Mouse (Mus musculus) liver, embryonic 13.5 days (tissue): ENCODE data around the gene Ptpn14. TPM values are rescaled to one million over a fixed set of nuclear protein-coding genes. Genes with fewer than 3 reads are reported as not detected.
A peak's percentile ranks its signal among the peaks of the same experiment; 100 is the strongest.

ENCODE experiments used
- ATAC-seq: fragments of 200-750 bp; cut with Nextera tagmentation; 2 replicates; pipeline ENCODE4 v1.8.0; 2017; ENCODE audit warnings: low read depth, mild to moderate bottlenecking, moderate number of reproducible peaks, moderate library complexity
- DNase-seq: peaks from one replicate; pipeline ENCODE4 v3.0.0; 2022
- H3K27ac ChIP-seq: fragments of 300-500 bp; sonication (generic); 2 replicates; pipeline ENCODE4 v1.5.1; 2015; ENCODE audit warnings: moderate library complexity, mild to moderate bottlenecking, inconsistent platforms
- H3K27me3 ChIP-seq: fragments of 300-500 bp; sonication (generic); 2 replicates; pipeline ENCODE4 v1.6.1; 2015; ENCODE audit warnings: mild to moderate bottlenecking, inconsistent platforms
- H3K36me3 ChIP-seq: fragments of 300-500 bp; sonication (generic); 2 replicates; pipeline ENCODE4 v1.6.1; 2015; ENCODE audit warnings: mild to moderate bottlenecking, inconsistent platforms
- H3K4me1 ChIP-seq: fragments of 300-500 bp; sonication (generic); replicated peaks from 2 replicates; pipeline ENCODE4 v1.6.1; 2015; ENCODE audit warnings: inconsistent platforms
- H3K4me2 ChIP-seq: fragments of 300-500 bp; sonication (generic); 2 replicates; pipeline ENCODE4 v1.6.1; 2015; ENCODE audit warnings: inconsistent platforms, mild to moderate bottlenecking, moderate library complexity
- H3K4me3 ChIP-seq: fragments of 300-500 bp; sonication (generic); replicated peaks from 2 replicates; pipeline ENCODE4 v1.5.1; 2015; ENCODE audit warnings: mild to moderate bottlenecking, inconsistent platforms
- H3K9ac ChIP-seq: fragments of 300-500 bp; sonication (generic); 2 replicates; pipeline ENCODE4 v1.6.1; 2015; ENCODE audit warnings: mild to moderate bottlenecking, inconsistent platforms
- H3K9me3 ChIP-seq: fragments of 300-500 bp; sonication (generic); replicated peaks from 2 replicates; pipeline ENCODE4 v1.6.1; 2016; ENCODE audit warnings: inconsistent platforms
- WGBS: fragments of 180-500 bp; shearing (Covaris S2); methylation state at CpG from one replicate; pipeline ENCODE4 v1.1.7; 2015; ENCODE audit not compliant: insufficient replicate concordance; 5-methylcytosine and 5-hydroxymethylcytosine counted together
- polyA plus RNA-seq: library from polyadenylated mRNA; unstranded; fragments of >200 nt; fragmentation: Nextera tagmentation; extraction: Ambion mirVana; gene quantifications from 2 replicates; pipeline ENCODE4 v1.2.1, GENCODE M21; 2015

Ptpn14 gene
- polyA plus RNA-seq, 1 experiment from 2014 or later, result 0.44 TPM

- Histone ChIP-seq H3K27ac (no peak overlapping the region), H3K4me3 (no peak overlapping the region), H3K27me3 (no peaks in the 10 kb centered on the region), H3K9me3 (no peaks in the 10 kb centered on the region), H3K36me3 (no peaks in the 10 kb centered on the region), H3K9ac (no peak overlapping the region), H3K4me1 (peaks cover 17% of the 10 kb centered on the region), H3K4me2 (no peak overlapping the region)
- 60% methylated on average over 8 of the region's 8 CpGs for WGBS
- DNase-seq (no peak), ATAC-seq (no peak)
Observed at GRCm38 (mm10) chr1:189817089-189817488, 89.0 kb downstream of the Ptpn14 start.

- WGBS, result 71% methylated on average over 9 of the region's 9 CpGs
Observed at GRCm38 (mm10) chr1:189817810-189818209, 89.7 kb downstream of the Ptpn14 start.

GRCm38 (mm10) chr1:189820111-189820510 is 92.0 kb downstream of the Ptpn14 start:
- 45% methylated on average over 5 of the region's 5 CpGs for WGBS
- DNase-seq, result no peak
- Histone ChIP-seq H3K9ac (no peak overlapping the region), H3K9me3 (peaks cover 4% of the 10 kb centered on the region; the same call in 1 of the 2 replicates), H3K27ac (no peak overlapping the region), H3K4me3 (no peak overlapping the region), H3K27me3 (no peaks in the 10 kb centered on the region), H3K4me2 (no peak overlapping the region), H3K4me1 (peaks cover 6% of the 10 kb centered on the region), H3K36me3 (no peaks in the 10 kb centered on the region)
- ATAC-seq, result no peak

More at GRCm38 (mm10) chr1:189817810-189818209, 89.7 kb downstream of the Ptpn14 start:
- no peak overlapping the region for H3K4me2 ChIP-seq
- H3K27ac ChIP-seq, result no peak overlapping the region
- H3K36me3 ChIP-seq, result no peaks in the 10 kb centered on the region
- no peak overlapping the region for H3K9ac ChIP-seq
- ATAC-seq (no peak), DNase-seq (no peak)
- H3K4me1 ChIP-seq, result peaks cover 11% of the 10 kb centered on the region
- no peaks in the 10 kb centered on the region for H3K27me3 ChIP-seq
- no peak overlapping the region for H3K4me3 ChIP-seq
- H3K9me3 ChIP-seq, result no peaks in the 10 kb centered on the region

- Histone ChIP-seq H3K4me2 (no peak overlapping the region), H3K4me1 (peaks cover 6% of the 10 kb centered on the region), H3K27ac (no peak overlapping the region), H3K9me3 (peaks cover 4% of the 10 kb centered on the region; the same call in 1 of the 2 replicates), H3K4me3 (no peak overlapping the region), H3K36me3 (no peaks in the 10 kb centered on the region; the same call in 1 of the 2 replicates), H3K27me3 (no peaks in the 10 kb centered on the region), H3K9ac (no peak overlapping the region)
- WGBS, result 68% methylated on average over 5 of the region's 5 CpGs
- no peak for DNase-seq
- no peak for ATAC-seq
Observed at GRCm38 (mm10) chr1:189824436-189824835, 96.4 kb downstream of the Ptpn14 start.

- Histone ChIP-seq H3K4me1 (peaks cover 29% of the 10 kb centered on the region), H3K9me3 (no peaks in the 10 kb centered on the region), H3K4me3 (no peak overlapping the region), H3K27ac (peak overlapping the region; percentile 24; the same call in 1 of the 2 replicates), H3K4me2 (no peak overlapping the region), H3K36me3 (no peaks in the 10 kb centered on the region; the same call in 1 of the 2 replicates), H3K27me3 (no peaks in the 10 kb centered on the region), H3K9ac (no peak overlapping the region)
- WGBS, result 60% methylated on average over 4 of the region's 4 CpGs
- DNase-seq (no peak), ATAC-seq (no peak)
Observed at GRCm38 (mm10) chr1:189830391-189830790, 102.3 kb downstream of the Ptpn14 start.

GRCm38 (mm10) chr1:189830797-189831232 is 102.7 kb downstream of the Ptpn14 start:
- Histone ChIP-seq H3K9me3 (no peaks in the 10 kb centered on the region), H3K4me3 (no peak overlapping the region), H3K27ac (peak overlapping the region; percentile 24; the same call in 1 of the 2 replicates), H3K4me2 (peak overlapping the region; percentile 19), H3K9ac (0 out of 2 replicates have a peak overlapping the region, but pooled peaks have one; percentile 23), H3K27me3 (no peaks in the 10 kb centered on the region), H3K4me1 (peaks cover 29% of the 10 kb centered on the region), H3K36me3 (no peaks in the 10 kb centered on the region; the same call in 1 of the 2 replicates)
- WGBS, result 18% methylated on average over 12 of the region's 12 CpGs
- ATAC-seq, result peak; percentile 92
- peak; percentile 28 for DNase-seq

GRCm38 (mm10) chr1:189833351-189833750 is 105.3 kb downstream of the Ptpn14 start:
- DNase-seq (no peak), ATAC-seq (no peak)
- no peak overlapping the region for H3K9ac ChIP-seq
- WGBS, result 75% methylated on average over 7 of the region's 7 CpGs
- H3K36me3 ChIP-seq, result no peaks in the 10 kb centered on the region
- no peaks in the 10 kb centered on the region for H3K27me3 ChIP-seq
- no peak overlapping the region for H3K4me2 ChIP-seq
- no peak overlapping the region for H3K27ac ChIP-seq
- H3K4me1 ChIP-seq, result peaks cover 29% of the 10 kb centered on the region
- H3K4me3 ChIP-seq, result no peak overlapping the region
- no peaks in the 10 kb centered on the region for H3K9me3 ChIP-seq

- H3K9me3 ChIP-seq, result no peaks in the 10 kb centered on the region
- peaks cover 29% of the 10 kb centered on the region for H3K4me1 ChIP-seq
- no peak overlapping the region for H3K4me3 ChIP-seq
- WGBS, result 83% methylated on average over 13 of the region's 13 CpGs
- no peak overlapping the region for H3K4me2 ChIP-seq
- no peak overlapping the region for H3K27ac ChIP-seq
- no peaks in the 10 kb centered on the region for H3K27me3 ChIP-seq
- DNase-seq (no peak), ATAC-seq (no peak)
- no peaks in the 10 kb centered on the region for H3K36me3 ChIP-seq
- H3K9ac ChIP-seq, result no peak overlapping the region
Observed at GRCm38 (mm10) chr1:189834166-189834565, 106.1 kb downstream of the Ptpn14 start.

GRCm38 (mm10) chr1:189846319-189846718 is 118.3 kb downstream of the Ptpn14 start:
- WGBS, result 51% methylated on average over 2 of the region's 2 CpGs
- H3K4me1 ChIP-seq, result peaks cover 16% of the 10 kb centered on the region

GRCm38 (mm10) chr1:189849550-189849949 is 121.5 kb downstream of the Ptpn14 start:
- Histone ChIP-seq H3K4me2 (no peak overlapping the region), H3K4me3 (no peak overlapping the region), H3K36me3 (no peaks in the 10 kb centered on the region), H3K9ac (no peak overlapping the region), H3K27ac (no peak overlapping the region), H3K4me1 (peaks cover 16% of the 10 kb centered on the region), H3K27me3 (no peaks in the 10 kb centered on the region), H3K9me3 (no peaks in the 10 kb centered on the region)
- 72% methylated on average over 11 of the region's 11 CpGs for WGBS
- no peak for DNase-seq
- no peak for ATAC-seq

More at GRCm38 (mm10) chr1:189846319-189846718, 118.3 kb downstream of the Ptpn14 start:
- Histone ChIP-seq H3K36me3 (no peaks in the 10 kb centered on the region), H3K4me3 (no peak overlapping the region), H3K9ac (no peak overlapping the region), H3K27ac (no peak overlapping the region), H3K27me3 (no peaks in the 10 kb centered on the region), H3K4me2 (no peak overlapping the region), H3K9me3 (no peaks in the 10 kb centered on the region)
- DNase-seq (no peak), ATAC-seq (peak; percentile 53)

- no peaks in the 10 kb centered on the region for H3K27me3 ChIP-seq
- no peaks in the 10 kb centered on the region for H3K9me3 ChIP-seq
- no peak overlapping the region for H3K4me2 ChIP-seq
- H3K9ac ChIP-seq, result no peak overlapping the region
- no peak overlapping the region for H3K4me3 ChIP-seq
- no peaks in the 10 kb centered on the region for H3K36me3 ChIP-seq
- no peak overlapping the region for H3K27ac ChIP-seq
- no peak for ATAC-seq
- 70% methylated on average over 5 of the region's 5 CpGs for WGBS
- no peak for DNase-seq
- H3K4me1 ChIP-seq, result peaks cover 24% of the 10 kb centered on the region
Observed at GRCm38 (mm10) chr1:189852051-189852450, 124.0 kb downstream of the Ptpn14 start.

GRCm38 (mm10) chr1:189852456-189852855 is 124.4 kb downstream of the Ptpn14 start:
- Histone ChIP-seq H3K27ac (no peak overlapping the region), H3K4me1 (peaks cover 20% of the 10 kb centered on the region), H3K36me3 (no peaks in the 10 kb centered on the region), H3K4me3 (no peak overlapping the region), H3K9me3 (no peaks in the 10 kb centered on the region), H3K27me3 (no peaks in the 10 kb centered on the region), H3K9ac (no peak overlapping the region), H3K4me2 (no peak overlapping the region)
- ATAC-seq (no peak), DNase-seq (no peak)
- WGBS, result 76% methylated on average over 7 of the region's 7 CpGs
